Mouse (Mus musculus): Measurements from ENCODE around the gene Cirbp. TPM values are rescaled to one million over a fixed set of nuclear protein-coding genes. Genes with fewer than 3 reads are reported as not detected.

Cirbp gene
- polyA plus RNA-seq, 1 experiment from 2014 or later, result 86.7 TPM

DNA sequence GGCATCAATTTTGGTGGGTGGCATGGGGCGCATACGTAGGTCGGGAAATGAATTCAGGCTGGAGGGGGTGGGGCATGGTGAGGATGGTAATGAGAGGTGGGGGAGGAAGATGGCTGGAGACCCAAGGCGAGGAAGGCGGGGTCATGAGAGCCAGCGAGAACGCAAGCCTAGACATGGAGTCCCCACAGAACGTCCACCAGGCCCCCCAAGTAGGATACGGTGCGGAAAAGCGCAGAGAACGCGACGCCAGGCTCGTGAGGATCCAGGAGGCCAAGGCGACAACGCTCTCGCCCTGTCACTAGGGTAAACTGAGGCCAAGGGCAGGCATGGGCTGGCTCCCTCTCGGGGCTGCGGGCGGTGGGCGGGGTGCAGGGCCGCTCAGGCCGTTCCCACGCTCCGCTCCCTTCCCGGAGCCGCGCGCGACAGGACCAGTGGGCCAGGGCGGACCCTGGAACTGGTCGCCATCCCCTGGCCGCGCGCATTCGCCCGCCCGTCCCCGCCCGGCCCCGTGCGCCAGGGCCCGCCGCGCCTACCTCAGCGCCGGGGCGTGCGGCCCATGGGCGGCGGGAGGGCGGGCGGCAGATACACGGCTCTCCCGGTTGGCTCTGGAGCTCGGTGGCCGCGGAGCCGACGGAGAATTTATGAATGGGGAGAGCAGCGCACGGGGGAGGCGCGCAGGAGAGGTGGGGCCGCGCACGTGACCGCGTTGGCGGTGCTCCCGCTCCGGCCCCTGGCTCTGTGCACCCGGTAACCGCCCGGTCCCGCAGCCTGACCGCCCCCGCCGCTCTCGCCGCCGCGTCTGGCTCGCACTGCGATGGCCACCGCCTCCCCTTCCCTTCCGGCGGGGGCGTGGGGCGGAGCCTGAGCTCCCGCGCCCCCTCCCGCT, 27.0 kb upstream of the Cirbp start, which contains the start of gene Atp5d:
Gene Atp5d, plus strand, starts transcription at position 80 of the 886 bp plus-strand sequence.
- H3K27ac ChIP-seq, result peak within 1 kb of the TSS; percentile 25; the same call in 1 of the 2 replicates
- H3K27me3 ChIP-seq, result peaks cover 22% of the 10 kb centered on the region
- peak within 1 kb of the TSS; percentile 67 for H3K9ac ChIP-seq
- peak; percentile 4; the same call in 1 of the 2 replicates for ATAC-seq (replicated peaks; ENCODE audit: insufficient number of reproducible peaks, insufficient read depth, low FRiP score, low read depth)
- H3K9me3 ChIP-seq (replicated peaks), result no peaks in the 10 kb centered on the region
- WGBS, result under 1% methylated on average over 71 of the region's 94 CpGs
- H3K4me2 ChIP-seq, result peak within 1 kb of the TSS; percentile 99
- peaks cover 68% of the 10 kb centered on the region for H3K4me1 ChIP-seq (replicated peaks)
- H3K4me3 ChIP-seq, result peak within 1 kb of the TSS; percentile 66
- H3K36me3 ChIP-seq, result peaks cover 6% of the 10 kb centered on the region; the same call in 1 of the 2 replicates

DNA sequence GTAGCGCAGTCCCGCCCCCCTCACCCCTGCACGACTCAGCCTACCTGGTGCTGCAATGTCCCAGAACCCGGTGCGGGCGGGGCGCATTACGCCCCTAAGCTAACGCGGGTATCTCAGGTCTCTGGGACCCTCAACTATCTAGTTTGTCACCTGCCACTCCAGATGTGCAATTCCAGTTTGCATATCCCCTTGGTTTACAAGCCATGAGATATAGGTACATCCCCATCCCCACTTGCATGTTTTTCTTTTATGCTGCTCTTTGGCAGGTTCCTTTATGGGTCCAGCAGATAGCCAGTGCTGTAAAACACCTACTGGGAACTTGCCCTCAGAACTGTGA, 26.4 kb upstream of the Cirbp start:
- peaks cover 68% of the 10 kb centered on the region for H3K4me1 ChIP-seq (replicated peaks)
- ATAC-seq (replicated peaks; ENCODE audit: insufficient number of reproducible peaks, insufficient read depth, low FRiP score, low read depth), result no peak

DNA sequence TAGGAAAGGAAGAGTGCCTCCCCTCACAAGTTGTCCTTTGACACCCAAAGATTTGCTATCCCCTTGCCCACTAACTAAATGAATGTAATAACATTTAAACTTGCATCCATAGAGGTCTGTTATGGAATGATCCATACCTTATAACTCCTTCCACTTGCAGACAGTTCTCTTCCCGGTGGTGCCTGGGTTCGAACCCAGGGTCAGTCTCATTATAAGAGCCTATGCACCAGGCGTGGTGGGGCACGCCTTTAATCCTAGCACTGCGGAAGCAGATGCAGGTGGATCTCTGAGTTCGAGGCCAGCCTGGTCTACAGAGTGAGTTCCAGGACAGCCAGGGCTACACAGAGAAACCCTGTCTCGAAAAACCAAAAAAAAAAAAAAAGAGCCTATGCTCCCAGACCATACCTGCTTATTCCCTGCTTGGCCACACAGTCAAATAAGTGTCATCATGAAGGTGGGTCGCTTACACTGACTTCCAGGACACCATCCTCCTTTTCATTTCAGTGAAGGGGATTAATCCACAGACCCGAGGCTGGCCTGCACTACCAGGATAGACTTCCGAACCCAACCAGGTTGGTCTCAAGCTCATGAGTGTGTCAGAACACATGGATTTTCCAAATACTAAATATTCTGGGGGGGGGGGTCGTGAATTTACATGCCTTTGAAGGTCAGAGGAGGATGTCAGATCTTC, 25.7 kb upstream of the Cirbp start:
- peak overlapping the region; percentile 87; the same call in 1 of the 2 replicates for H3K27ac ChIP-seq
- no peaks in the 10 kb centered on the region for H3K9me3 ChIP-seq (replicated peaks)
- peaks cover 22% of the 10 kb centered on the region for H3K27me3 ChIP-seq
- no peak overlapping the region for H3K9ac ChIP-seq
- peaks cover 75% of the 10 kb centered on the region for H3K4me1 ChIP-seq (replicated peaks)
- 75% methylated on average over 11 of the region's 11 CpGs for WGBS
- H3K4me3 ChIP-seq, result peak overlapping the region; percentile 66; the same call in 1 of the 2 replicates
- peaks cover 19% of the 10 kb centered on the region for H3K36me3 ChIP-seq
- peak overlapping the region; percentile 99; the same call in 1 of the 2 replicates for H3K4me2 ChIP-seq
- no peak for ATAC-seq (replicated peaks; ENCODE audit: insufficient number of reproducible peaks, insufficient read depth, low FRiP score, low read depth)

More for the DNA sequence above, 26.4 kb upstream of the Cirbp start:
- peak overlapping the region; percentile 66 for H3K4me3 ChIP-seq
- H3K27ac ChIP-seq, result no peak overlapping the region
- no peaks in the 10 kb centered on the region for H3K9me3 ChIP-seq (replicated peaks)
- WGBS, result 0% methylated on average over 9 of the region's 10 CpGs
- H3K36me3 ChIP-seq, result peaks cover 12% of the 10 kb centered on the region
- H3K4me2 ChIP-seq, result peak overlapping the region; percentile 99
- H3K9ac ChIP-seq, result peak overlapping the region; percentile 67
- H3K27me3 ChIP-seq, result peaks cover 22% of the 10 kb centered on the region

DNA sequence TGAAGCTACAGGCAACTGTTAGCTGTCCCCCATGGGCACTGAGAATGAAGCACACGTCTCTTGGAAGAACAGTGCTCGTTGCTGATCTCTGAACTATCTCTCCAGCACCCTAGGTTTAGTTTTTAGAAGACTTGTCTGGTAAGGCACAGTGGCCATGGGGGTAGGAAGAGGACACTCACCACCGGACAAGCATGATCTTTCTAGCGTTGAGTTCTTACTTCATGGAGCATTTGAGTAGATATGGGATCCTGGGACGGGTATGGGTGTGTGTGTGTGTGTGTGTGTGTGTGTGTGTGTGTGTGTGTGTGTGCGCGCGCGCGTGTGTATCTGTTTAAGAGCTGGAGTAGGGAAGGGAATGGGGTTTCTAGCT, 25.1 kb upstream of the Cirbp start, which contains the start of gene Cbarp:
Gene Cbarp, minus strand, starts transcription at position 170 of the 370 bp plus-strand sequence.
- H3K4me3 ChIP-seq, result peak within 1 kb of the TSS; percentile 78
- peaks cover 22% of the 10 kb centered on the region for H3K27me3 ChIP-seq
- H3K9me3 ChIP-seq (replicated peaks), result no peaks in the 10 kb centered on the region
- peak within 1 kb of the TSS; percentile 54 for H3K9ac ChIP-seq
- WGBS, result 72% methylated on average over 10 of the region's 10 CpGs
- peaks cover 80% of the 10 kb centered on the region for H3K4me1 ChIP-seq (replicated peaks)
- peak within 1 kb of the TSS; percentile 87 for H3K27ac ChIP-seq
- peak within 1 kb of the TSS; percentile 99 for H3K4me2 ChIP-seq
- ATAC-seq (replicated peaks; ENCODE audit: insufficient number of reproducible peaks, insufficient read depth, low FRiP score, low read depth), result no peak
- H3K36me3 ChIP-seq, result peaks cover 24% of the 10 kb centered on the region

DNA sequence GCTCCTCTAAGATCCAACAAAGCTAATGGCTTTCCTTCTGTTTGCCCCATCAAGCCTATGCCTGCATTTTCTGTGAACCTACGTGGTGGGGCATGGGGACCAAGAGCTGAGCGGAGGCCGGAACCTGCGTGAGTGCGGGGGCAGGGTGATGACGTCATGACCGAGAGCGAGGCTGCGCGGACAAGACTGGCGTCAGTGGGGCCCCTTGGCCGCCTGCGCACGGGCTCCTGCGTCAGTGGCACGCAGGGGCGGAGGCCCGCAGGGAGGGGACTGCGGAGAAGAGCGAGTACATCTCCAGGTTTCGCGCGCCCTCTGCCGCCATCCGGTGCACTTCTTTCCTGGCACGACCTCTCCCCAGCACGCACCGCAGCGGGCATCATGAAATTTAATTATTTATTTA, 24.5 kb upstream of the Cirbp start:
- H3K9ac ChIP-seq, result peak overlapping the region; percentile 54
- H3K36me3 ChIP-seq, result peaks cover 30% of the 10 kb centered on the region
- peaks cover 20% of the 10 kb centered on the region for H3K27me3 ChIP-seq
- ATAC-seq (replicated peaks; ENCODE audit: insufficient number of reproducible peaks, insufficient read depth, low FRiP score, low read depth), result peak; percentile 69
- H3K4me2 ChIP-seq, result peak overlapping the region; percentile 82
- H3K27ac ChIP-seq, result peak overlapping the region; percentile 87
- peaks cover 85% of the 10 kb centered on the region for H3K4me1 ChIP-seq (replicated peaks)
- peak overlapping the region; percentile 78 for H3K4me3 ChIP-seq
- no peaks in the 10 kb centered on the region for H3K9me3 ChIP-seq (replicated peaks)
- 1% methylated on average over 29 of the region's 29 CpGs for WGBS

DNA sequence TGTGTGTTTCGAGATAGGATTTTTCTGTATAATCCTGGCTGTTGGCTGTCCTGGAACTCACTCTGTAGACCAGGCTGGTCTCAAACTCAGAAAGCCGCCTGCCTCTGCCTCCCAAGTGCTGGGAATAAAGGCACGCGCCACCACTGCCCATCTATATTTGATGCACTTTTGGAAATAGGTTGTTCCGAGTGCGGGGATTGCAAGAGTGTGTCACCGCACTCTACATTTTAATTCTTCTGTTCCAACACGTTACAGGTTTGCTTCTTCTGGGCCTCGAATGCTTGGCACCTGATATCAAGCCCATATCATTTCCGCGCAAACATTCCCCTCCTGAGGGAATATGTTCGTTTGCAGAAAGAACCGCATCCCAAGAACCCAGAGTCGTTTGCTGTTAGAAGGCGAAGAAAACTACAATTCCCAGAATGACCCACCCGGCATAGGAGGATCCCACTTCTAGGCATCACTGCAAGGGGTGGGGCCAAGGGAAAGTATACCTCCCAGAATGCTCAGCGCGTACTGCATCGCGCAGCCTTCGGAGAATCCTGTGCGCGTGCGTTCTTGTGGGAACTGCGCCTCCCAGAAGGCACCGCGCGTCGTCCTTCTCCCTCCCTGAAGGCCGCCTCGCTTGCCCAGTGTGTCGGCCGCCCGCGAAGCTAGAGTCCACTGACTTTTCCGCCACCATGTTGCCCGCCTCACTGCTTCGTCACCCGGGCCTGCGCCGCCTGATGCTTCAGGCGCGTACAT, 23.8 kb upstream of the Cirbp start:
- peaks cover 14% of the 10 kb centered on the region for H3K27me3 ChIP-seq
- peak overlapping the region; percentile 82 for H3K4me2 ChIP-seq
- H3K4me1 ChIP-seq (replicated peaks), result peaks cover 85% of the 10 kb centered on the region
- peaks cover 32% of the 10 kb centered on the region for H3K36me3 ChIP-seq
- WGBS, result 1% methylated on average over 43 of the region's 43 CpGs
- peak overlapping the region; percentile 78 for H3K4me3 ChIP-seq
- H3K9me3 ChIP-seq (replicated peaks), result no peaks in the 10 kb centered on the region
- peak; percentile 85 for ATAC-seq (replicated peaks; ENCODE audit: insufficient number of reproducible peaks, insufficient read depth, low FRiP score, low read depth)
- peak overlapping the region; percentile 87 for H3K27ac ChIP-seq
- H3K9ac ChIP-seq, result peak overlapping the region; percentile 90

DNA sequence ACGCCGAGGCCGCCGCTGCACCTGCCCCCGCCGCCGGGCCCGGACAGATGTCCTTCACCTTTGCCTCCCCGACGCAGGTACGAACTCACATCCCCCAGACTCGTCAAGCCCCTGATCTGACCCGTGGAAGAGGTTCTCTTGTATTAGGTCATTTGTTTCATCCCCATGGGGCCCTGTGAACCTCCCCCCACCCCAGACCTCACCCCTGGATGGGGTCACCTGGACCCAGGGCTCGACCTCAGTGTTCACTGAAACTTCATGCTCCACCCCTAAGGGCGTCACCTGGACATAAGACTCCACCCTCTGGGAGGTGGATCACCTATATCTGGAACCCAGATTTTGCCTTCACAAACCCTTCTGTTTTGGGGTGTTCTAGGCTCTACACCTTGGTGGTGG, 23.3 kb upstream of the Cirbp start:
- Histone ChIP-seq H3K9me3 (replicated peaks) (no peaks in the 10 kb centered on the region), H3K4me2 (peak overlapping the region; percentile 82), H3K9ac (peak overlapping the region; percentile 90), H3K36me3 (peaks cover 32% of the 10 kb centered on the region), H3K4me1 (replicated peaks) (peaks cover 85% of the 10 kb centered on the region), H3K27me3 (0 out of 2 replicates have a peak, but pooled peaks cover 9% of the 10 kb centered on the region), H3K4me3 (peak overlapping the region; percentile 78), H3K27ac (peak overlapping the region; percentile 87)
- ATAC-seq (replicated peaks; ENCODE audit: insufficient number of reproducible peaks, insufficient read depth, low FRiP score, low read depth), result no peak
- under 1% methylated on average over 15 of the region's 15 CpGs for WGBS

DNA sequence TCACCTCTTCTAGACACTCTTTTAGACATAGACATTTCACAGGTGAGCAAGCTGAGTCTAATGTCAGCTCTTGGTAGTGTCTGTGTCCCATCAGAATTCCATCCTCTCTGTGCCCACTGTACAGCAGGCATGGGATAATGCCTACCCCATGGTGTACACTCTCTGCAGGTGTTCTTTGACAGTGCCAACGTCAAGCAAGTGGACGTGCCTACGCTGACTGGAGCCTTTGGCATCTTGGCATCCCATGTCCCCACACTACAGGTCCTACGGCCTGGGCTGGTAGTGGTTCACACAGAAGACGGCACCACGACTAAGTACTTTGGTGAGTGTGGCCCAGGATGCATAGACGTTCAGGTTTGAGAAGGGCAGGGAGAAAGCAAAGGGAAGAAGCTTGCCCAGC, 22.1 kb upstream of the Cirbp start:
- Histone ChIP-seq H3K4me1 (replicated peaks) (peaks cover 78% of the 10 kb centered on the region), H3K4me3 (peak overlapping the region; percentile 78; the same call in 1 of the 2 replicates), H3K27ac (no peak overlapping the region), H3K27me3 (0 out of 2 replicates have a peak, but pooled peaks cover 2% of the 10 kb centered on the region), H3K36me3 (peaks cover 32% of the 10 kb centered on the region), H3K9me3 (replicated peaks) (no peaks in the 10 kb centered on the region), H3K9ac (no peak overlapping the region), H3K4me2 (peak overlapping the region; percentile 82; the same call in 1 of the 2 replicates)
- no peak for ATAC-seq (replicated peaks; ENCODE audit: insufficient number of reproducible peaks, insufficient read depth, low FRiP score, low read depth)
- WGBS, result 92% methylated on average over 7 of the region's 7 CpGs

DNA sequence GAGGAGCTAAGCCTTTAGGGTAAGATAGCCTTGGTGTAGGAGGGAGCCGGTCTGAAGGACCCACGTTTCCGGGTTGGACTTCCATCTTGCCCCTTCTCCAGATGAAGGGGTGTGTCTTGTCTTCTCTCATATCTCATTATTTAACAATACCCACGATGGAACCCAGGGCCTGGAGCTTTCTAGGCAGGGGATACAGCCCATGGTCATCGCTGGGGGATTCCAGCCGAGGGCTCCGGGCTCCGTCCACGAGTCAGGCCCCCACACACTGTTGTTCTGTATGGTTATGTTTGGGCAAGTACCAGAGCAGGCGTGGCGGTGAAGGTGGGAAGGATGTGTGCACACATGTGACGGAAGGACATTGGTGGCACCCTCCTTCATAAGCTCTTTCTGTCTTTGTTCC, 21.6 kb upstream of the Cirbp start:
- ATAC-seq (replicated peaks; ENCODE audit: insufficient number of reproducible peaks, insufficient read depth, low FRiP score, low read depth), result no peak

DNA sequence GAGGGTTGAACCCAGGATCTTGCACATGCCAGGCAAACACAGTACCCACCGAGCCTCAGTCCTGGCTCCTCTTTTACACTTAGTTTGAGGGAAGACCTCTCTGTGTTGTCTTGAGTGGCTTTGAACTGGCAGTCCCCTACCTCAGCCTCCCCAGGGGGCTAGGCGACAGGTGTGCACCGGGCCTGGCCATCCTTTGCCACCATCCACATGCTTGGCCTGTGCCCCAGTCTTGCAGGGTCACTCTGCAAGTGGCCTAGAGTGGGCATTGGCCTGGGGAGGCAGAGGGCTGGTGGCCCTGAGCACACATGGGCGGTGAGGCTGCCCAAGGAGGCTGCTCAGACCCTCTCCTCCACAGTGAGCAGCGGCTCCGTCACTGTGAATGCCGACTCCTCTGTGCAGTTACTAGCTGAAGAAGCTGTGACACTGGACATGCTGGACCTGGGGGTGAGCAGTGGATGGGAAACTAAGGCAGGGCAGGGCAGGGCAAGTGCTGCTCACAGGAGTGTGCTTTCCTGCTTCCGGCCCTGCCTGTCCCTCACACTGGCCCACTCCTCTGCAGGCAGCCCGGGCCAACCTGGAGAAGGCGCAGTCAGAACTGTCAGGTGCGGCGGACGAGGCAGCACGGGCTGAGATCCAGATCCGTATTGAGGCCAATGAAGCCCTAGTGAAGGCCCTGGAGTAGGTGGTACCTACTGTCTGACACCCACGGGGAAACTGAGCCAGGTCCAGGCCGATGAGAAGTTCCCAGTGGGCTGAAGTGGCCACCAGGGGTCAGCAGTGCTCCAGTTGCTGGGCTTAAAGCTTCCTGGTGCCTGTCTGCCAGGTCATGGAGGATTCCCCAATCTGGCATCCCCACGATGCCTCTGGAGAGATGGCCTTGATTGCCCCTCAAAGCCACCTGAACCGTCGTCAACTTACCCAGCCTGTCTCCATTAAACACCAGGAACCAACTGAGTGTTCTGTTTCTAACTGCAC, 20.6 kb upstream of the Cirbp start:
- Histone ChIP-seq H3K9ac (peak overlapping the region; percentile 41; the same call in 1 of the 2 replicates), H3K4me3 (no peak overlapping the region), H3K27ac (peak overlapping the region; percentile 100), H3K4me2 (0 out of 2 replicates have a peak overlapping the region, but pooled peaks have one; percentile 80), H3K4me1 (replicated peaks) (peaks cover 66% of the 10 kb centered on the region), H3K9me3 (replicated peaks) (no peaks in the 10 kb centered on the region), H3K36me3 (peaks cover 32% of the 10 kb centered on the region), H3K27me3 (no peaks in the 10 kb centered on the region)
- no peak for ATAC-seq (replicated peaks; ENCODE audit: insufficient number of reproducible peaks, insufficient read depth, low FRiP score, low read depth)
- WGBS, result 72% methylated on average over 20 of the region's 20 CpGs

More for the DNA sequence above, 21.6 kb upstream of the Cirbp start:
- Histone ChIP-seq H3K9ac (no peak overlapping the region), H3K27ac (no peak overlapping the region), H3K36me3 (peaks cover 32% of the 10 kb centered on the region), H3K4me2 (no peak overlapping the region), H3K4me3 (no peak overlapping the region), H3K4me1 (replicated peaks) (peaks cover 73% of the 10 kb centered on the region), H3K9me3 (replicated peaks) (no peaks in the 10 kb centered on the region), H3K27me3 (no peaks in the 10 kb centered on the region)
- 87% methylated on average over 12 of the region's 12 CpGs for WGBS

Data from heart, embryonic 15.5 days (tissue).